Mouse (Mus musculus) lung, adult 2 months (tissue): Measurements from ENCODE around the gene Gsk3b.

ENCODE experiments used
- CTCF ChIP-seq: fragments of 200-500 bp; IDR thresholded peaks from 2 replicates; pipeline ENCODE4 v1.5.1; 2011; ENCODE audit warnings: mild to moderate bottlenecking, low read length, control low read depth; ENCODE audit not compliant: insufficient read depth
- POLR2A ChIP-seq: fragments of 200-500 bp; IDR thresholded peaks from 2 replicates; pipeline ENCODE4 v1.6.1; 2011; ENCODE audit warnings: low read depth, mild to moderate bottlenecking, control low read depth, low read length, borderline replicate concordance; ENCODE audit errors: extremely low read depth

DNA sequence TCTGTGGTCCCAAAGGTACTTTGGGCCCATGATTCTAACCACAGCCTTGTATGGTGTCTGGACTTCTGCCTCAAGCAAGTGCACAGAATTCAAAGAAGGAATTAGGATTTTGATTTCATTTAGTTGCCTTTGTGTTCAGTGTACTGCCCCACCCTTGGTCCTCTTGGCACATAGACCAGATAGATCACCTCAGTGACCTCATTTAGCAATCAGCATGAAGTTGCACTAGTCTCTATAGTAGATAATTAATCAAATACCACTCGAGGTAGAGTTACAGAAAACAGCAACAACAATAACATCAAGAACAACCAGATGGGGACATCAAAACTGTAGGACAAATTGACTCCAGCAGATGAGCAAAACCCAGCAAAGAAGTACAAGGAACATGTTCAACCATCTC, 8.6 kb upstream of the Gsk3b start:
- TF ChIP-seq POLR2A (no peak), CTCF (no peak)
